Mouse (Mus musculus): ENCODE results near the gene Fxyd6.

The Fxyd6 gene

DNA sequence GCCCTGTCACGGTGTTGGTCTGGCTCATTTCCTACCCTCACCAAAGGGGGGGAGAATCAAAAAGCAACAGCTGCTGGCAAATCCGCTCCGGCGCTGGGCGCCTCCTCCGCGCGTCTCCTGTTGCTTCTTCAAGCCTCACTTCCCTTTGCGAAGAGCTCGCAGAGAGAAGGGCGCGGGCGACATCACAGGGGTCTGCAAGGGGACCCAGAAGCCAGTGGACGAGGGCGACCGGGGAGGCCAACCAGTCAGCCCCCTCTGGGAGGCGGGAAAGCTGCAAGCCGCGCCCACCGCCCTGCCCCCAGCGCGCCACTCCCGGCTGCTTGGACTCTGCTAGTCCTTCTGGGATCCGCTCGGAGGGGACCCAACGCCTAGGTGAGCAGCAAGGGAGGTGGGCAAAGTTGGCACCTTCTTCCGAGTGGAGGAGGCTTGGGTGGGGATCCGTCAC is at the start of gene Fxyd6:
TSS of gene Fxyd6 (plus strand) at position 69 of the 445 bp plus-strand sequence.
- DNase-seq (ENCODE audit: low spot score in 2 of 2), result peak; percentile 48 to 66

DNA sequence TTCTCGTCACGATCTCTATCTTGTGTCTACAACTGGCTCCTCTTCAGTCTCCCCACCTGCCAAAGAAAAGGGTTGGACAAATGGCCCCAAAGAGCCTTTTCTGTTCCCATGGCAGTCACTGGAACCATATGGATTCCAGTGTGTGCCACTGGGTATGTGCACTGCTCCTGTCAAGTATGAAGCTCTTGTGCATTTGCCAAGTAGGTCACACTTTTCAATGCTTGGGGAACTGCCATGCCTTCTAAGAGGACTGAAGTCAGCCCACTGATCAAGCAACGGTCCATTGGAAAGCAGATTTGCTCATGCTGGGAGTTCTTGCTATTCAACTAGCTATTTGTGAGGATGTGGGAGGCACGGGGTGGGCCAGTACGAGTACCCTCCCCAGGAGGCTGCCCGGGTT is 48.5 kb upstream of the Fxyd6 start:
- DNase-seq (ENCODE audit: low spot score in 2 of 2), result no peak

DNA sequence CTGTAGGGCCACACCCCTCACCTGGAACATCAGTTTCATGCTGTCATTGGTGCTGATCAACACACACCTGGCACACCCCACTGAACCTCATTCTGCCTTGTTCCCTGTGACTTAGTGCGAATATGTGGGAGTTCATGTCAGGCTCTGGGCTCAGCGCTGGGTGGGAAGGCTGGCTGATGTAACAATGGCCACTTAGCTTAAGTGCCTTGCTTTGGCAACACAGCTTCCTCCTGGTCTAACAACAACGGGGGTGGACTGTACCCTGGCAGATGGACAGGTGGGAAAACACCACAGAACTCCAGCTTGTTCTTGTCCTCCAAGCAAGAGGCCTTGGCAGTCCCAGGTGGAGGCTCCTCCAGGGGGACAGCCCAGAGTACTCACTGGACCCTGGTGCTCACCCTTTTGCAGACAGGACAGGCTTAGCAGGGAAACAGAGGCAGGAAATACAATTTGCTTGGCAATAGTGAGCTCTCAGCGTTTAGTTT is 48.0 kb upstream of the Fxyd6 start:
- no peak for DNase-seq (ENCODE audit: low spot score in 2 of 2)

DNA sequence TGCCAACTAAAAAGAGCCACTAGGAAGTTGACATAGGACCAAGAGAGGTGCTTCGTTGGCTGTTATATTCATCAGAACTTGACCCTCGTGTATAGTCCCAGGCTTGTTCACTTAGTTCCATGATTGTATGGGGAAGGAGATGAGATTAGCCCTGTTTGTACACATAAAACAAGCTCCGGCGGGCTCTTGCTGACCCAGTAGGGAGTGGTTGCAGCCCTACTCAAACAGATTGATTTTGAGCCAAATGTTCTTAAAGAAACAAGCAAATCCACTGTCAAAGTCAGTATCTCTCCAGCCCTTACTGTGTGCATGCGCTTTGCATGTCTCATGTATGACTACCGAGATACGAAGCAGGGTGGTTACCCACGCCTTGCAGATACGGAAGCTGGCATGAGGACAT is 43.6 kb upstream of the Fxyd6 start:
- DNase-seq (ENCODE audit: low spot score in 2 of 2), result no peak

DNA sequence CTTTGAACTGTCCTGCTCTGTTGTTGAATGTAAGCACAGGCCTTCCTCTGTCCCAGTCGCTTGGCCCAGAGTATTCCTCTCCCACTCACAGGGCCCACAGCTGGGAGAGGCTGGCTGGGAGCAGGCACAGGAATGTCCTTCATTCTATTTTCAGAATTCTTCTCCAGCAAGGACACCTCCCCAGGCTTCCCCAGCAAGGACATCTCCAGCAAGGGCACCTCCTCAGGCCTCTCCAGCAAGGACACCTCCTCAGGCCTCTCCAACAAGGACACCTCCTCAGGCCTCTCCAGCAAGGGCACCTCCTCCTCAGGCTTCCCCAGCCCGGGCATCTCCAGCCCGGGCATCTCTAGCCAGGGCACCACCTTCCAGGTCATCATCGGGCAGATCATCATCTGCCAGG is 41.7 kb upstream of the Fxyd6 start:
- no peak for DNase-seq (ENCODE audit: low spot score in 2 of 2)

DNA sequence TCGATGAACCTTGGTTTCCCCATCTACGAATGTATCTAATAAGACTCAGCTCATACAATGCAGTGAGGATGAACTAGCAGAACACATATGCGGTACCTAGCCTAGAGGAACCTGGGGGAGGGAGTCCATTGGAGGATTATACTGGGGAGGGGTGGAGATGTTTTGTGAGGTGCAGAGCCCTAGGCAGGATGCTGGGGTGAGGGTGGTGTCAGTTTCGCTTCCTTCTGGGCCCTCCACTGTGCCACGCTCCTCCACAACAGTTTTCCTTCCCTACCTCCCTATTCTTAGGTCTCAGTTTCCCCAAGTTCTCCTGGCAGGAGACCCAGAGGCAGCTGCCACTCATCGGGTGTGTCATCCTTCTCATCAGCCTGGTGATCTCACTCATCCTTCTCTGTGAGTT is 40.4 kb upstream of the Fxyd6 start:
- DNase-seq (ENCODE audit: low spot score in 2 of 2), result no peak

DNA sequence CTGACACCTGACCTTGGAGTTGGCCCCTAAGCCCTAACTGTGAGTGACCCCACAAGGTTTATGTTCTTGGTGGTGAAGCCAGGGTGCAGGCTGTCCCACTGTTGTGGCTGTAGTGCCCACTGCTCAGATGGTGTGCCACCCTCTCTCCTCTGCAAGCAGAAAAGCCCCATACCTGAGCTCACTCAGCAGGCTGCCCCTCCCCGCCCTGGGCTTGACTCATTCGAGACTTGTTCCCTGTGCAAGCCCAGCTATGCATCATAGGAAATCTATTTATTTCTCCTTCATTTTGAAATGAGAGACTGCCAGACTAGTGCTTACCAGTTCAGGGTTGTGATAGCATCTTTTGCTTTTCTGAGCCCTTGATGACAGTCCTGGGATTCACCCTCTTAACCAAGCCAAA is 32.6 kb upstream of the Fxyd6 start:
- DNase-seq (ENCODE audit: low spot score in 2 of 2), result peak in 1 of 2 experiments; percentile 13

DNA sequence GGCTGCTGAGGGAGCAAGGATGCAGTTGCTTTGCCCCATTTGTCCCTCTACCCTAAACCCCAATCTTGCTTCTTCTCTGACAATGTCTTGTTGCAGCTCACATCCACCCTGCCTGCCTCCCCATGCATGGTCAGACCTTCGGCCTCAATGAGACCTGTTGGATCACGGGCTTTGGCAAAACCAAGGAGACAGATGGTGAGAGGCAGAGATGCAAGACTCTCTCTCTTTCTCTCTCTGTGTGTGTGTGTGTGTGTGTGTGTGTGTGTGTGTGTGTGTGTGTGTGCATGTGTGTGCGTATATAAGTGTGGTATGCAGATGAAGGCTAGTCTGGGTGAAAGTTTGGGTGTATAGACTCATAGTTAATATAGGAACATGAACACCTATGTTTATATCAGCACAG is 26.9 kb upstream of the Fxyd6 start:
- DNase-seq (ENCODE audit: low spot score in 2 of 2), result no peak

DNA sequence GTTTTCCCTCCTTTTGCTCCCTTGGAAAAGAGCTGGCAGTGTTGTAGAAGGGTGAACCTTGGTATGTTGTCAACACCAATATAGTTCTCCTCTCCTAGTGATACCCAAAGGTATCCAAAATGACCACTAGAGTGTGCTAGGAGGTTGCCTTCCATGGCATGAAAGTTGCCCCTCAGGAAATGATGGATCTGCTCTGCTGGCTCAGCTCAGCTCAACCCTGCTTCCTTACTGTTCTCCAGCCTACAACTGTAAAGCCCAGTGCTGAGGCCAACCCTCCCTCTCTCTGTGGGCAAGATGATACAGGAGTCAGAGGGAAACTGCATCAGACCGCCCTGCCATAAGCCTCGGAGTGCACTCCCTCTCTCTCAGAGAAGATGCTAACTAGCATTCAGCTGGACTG is 24.5 kb upstream of the Fxyd6 start:
- peak in 1 of 2 experiments; percentile 19 for DNase-seq (ENCODE audit: low spot score in 2 of 2)

DNA sequence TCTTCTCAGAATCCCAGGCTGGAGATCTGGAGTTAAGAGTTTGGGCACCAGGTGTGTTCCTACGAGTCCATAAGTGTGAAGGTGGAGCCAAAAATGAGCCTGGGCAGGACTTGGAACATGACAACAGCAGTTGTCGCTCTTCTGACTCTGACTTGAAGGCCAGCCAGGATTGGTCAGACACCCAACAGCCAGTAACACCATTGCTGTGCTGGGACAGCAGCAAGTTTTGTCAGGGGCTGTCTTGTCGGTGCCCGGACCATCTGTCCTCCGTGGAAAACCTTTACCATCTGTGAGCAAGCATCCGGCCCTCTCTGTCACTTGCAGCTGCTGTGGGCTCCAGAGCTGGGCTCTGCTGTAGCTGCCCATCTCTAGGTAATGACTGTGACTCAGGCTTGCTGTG is 23.7 kb upstream of the Fxyd6 start:
- no peak for DNase-seq (ENCODE audit: low spot score in 2 of 2)

DNA sequence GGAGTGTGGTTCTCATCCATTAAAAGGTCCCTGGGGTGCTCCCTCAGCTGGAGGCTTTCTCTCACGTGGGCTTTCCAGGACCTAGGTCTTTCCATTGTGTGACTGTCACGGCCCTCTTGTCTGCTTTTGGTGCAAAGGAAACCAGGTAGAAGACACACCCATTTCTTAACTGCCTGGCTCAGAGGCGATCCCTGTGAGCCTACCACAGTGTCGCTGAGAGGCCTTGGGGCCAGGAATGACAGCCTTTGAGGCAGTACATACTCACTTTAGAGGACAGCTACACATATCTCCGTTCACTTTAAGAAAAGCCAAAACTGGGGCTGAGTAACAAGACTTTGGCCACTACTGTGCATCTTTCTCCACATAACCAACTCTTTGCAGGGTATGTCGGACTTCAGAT is 21.4 kb upstream of the Fxyd6 start:
- DNase-seq (ENCODE audit: low spot score in 2 of 2), result no peak

DNA sequence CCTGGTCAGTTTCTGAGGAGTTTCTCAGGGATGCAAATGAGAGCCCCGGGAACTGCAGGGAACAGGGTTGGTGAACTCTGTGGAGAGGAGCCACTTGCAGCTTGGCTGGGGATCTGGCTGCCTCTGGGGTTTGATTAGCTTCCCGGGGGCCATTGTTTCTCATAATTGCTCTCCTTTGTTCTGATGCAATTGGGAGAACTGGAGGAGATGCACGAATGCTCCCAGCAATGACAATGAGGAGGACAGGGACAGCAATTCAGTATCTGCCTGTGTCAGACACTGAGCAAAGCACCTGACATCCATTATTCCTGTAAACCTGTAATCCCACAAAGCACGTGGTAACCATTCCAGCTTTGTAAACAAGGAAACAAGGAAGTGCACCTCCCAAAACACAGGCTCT is 20.8 kb upstream of the Fxyd6 start:
- no peak for DNase-seq (ENCODE audit: low spot score in 2 of 2)

DNA sequence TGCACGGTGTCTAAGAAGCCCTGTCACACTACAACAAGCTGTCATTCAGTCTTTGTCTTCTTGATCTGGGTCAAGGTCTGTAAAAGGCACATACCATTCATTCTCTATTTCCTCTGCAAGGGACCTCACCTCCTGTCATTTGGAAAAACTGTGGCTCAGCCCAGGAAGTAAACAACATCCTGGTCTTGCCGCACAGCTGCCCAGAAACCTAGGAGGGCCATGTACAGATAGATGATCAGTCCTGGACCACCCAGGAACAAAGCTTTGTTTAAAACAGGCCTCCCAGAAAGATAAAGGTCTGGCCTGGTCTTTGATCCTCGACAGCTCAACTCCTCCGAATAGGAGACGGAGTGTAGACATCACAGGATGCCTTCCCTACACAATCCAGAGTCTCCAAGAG is 20.1 kb upstream of the Fxyd6 start:
- DNase-seq (ENCODE audit: low spot score in 2 of 2), result no peak

DNA sequence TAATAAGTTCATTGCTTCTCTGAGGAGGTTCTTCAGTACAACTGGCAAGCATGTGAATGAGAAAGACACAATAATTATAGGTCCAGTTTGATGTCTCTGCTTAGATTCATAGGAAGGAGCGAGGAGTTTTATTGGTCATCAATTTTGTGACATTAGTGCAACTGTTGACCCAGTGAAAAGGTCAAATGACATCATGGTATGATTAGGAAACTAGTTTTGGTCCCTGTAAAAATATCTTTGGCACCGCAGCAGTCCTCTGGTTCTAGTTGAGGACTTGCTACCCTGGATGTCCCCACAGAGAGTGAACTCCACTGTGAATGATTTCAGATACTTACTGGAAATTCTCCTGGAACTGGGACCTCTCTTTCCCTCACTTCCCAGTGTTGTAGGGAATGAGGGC is 14.8 kb upstream of the Fxyd6 start:
- no peak for DNase-seq (ENCODE audit: low spot score in 2 of 2)

DNA sequence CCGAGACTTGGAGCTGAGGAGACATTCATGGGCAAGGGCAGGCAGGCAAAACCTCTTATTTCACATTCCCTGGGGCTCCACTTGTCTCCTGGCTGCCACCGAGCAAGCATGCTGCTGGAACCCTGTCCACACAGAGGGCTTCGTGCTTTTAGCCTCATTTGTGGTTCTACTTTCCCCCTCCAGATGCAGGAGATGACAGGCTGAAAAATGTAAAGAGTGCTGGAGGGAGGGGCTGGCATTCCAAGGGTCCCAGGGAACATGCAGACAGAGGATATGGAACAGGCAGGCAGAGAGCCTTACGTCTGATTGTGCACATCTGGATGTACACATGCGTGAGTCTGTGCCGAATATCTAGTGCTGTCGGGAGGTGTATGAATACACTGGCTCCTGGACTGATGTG is 11.6 kb upstream of the Fxyd6 start:
- no peak for DNase-seq (ENCODE audit: low spot score in 2 of 2)

DNA sequence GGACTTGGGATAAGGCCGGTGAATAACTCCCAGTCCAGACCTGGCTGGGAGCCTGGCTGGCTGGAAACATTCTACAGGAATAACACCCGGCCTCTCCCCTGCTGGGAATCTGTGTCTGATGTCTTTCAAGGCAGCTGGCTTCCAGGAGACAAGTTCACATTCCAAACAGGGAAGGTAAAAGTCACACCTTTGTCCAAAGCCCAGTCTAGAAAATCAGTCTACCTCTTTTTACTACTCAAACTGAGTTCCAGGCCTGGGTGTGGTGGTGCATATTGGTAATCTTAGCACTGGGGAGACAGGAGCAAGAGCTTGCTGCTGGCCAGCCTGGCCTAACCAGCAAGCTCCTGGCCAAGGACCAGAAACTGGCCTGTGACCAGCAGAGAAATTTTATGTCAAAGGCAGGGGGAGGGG is 7.9 kb upstream of the Fxyd6 start:
- no peak for DNase-seq (ENCODE audit: low spot score in 2 of 2)

DNA sequence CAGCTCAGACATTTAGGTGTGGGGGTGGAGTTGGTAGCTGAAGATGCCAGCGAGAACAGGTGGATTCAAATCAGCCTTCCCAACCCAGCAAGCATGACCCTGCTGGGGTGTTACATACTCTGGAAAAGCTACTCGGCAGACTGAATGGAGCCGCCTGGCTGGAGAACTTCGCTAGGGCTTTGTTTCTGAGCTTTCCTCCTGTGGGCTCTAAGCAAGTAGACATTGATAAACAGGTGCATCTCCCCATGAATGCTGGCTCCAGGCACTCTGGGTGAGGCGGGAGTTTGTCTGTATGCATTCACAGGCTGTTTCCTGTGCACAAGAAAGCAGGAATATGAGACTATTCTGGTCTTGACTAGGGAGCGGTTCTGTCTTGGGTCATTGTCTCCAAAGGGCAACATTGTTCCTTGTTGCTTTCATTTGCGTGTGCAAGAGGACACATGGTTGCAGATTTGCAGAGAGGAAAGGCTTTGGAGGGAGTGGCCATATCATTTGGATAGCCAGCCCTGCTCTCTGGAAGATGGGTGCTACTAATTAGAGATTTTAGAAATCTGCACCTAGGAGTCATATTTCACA is 6.3 kb upstream of the Fxyd6 start:
- no peak for DNase-seq (ENCODE audit: low spot score in 2 of 2)

DNA sequence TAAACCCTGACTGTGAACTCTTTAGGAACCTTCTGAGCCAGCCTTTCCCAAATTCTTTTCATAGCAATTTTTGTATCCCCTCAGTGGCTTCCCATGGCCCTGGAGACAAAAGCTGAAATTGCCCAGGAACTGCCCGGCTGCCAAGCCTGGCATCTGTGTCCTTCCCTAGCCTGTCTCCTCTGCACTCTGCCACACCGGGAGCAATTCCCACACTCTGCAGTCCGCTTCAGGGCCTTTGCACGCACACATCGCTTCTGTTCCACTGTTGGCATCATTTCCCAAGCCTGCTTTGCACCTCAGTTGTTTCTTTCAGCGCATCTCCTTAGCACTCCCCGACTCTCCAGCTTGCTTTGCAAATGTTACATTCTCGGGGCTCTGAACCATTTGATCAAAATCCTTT is 2.3 kb upstream of the Fxyd6 start:
- no peak for DNase-seq (ENCODE audit: low spot score in 2 of 2)

DNA sequence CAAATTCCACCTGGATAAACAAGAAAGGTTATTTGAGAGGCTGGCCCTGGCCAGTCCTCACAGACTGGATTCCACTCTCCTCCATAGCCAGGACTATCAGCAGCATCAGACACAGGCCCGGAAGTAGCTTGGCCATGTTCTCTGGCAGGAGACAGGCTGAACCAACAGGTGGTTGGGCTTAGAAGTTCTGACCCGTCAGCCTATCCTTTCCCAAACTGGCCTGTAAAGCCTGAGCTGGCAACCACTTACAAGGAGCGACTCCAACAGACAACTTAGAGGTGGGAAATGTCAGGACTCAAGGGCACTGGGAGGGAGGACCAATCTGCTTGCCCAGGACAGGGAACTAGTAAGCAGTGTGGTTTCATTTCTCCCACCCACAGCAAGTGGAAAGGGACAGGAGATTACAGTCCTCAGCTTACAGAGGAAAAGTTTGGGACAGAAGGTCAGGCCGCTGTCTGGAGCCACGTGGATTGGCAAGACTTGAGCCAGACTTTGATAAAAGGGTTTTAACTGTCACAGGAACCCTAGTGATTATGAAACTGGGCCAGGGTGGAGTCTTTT is 1.6 kb upstream of the Fxyd6 start:
- DNase-seq (ENCODE audit: low spot score in 2 of 2), result no peak

DNA sequence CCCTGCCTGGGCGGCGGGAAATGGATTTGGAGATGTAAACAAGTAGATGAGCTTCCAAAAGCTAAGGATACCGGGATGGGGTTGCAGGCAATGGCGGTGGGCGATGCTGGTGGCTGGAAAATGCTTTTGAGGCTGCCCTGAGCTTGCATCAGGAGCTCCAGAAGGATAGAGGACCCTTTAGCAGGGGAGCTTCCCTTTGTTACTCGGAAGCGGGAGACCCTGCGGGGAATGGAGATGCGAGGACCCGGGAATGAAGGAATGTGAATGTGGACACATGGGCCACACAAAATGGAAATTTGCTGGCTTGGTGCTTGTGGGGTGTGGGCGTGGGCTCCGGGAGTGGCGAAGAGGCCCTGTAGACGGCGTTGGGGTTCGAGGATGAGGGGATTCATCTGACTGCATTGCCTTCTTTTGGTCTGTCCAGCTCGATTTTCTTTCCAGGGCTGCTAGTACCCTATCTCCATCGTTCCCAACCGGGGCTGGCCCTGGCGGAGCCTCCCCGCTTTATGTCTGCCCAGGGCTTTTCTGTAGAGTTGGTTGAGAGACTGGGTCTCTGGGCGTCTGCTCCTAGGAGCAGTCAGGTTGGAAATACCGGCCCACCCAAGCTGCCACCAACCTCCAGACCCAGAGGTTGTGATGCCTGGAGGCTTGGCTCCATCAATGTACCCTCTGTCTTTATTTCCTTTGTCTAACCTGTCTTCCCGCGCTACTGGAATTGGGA is 791 bp downstream of the Fxyd6 start:
- DNase-seq (ENCODE audit: low spot score in 2 of 2), result no peak

DNA sequence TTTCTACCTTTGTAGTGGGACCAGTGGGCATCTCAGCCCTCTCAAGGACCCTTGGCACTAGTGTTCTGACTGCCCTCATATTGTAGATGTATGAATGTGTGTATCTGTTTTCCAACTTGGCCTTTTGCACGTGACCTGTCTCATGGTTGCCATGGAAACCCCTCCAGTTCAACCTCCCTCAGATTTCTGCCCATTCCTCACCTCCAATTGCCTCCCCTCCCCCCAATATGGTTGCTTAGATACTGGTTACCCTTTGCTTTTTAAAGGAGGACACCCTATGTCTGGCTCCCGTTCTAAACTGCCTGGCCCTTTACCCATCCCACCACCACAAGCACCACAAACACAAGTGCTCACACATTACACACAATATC is 1.3 kb downstream of the Fxyd6 start:
- DNase-seq (ENCODE audit: low spot score in 2 of 2), result no peak

DNA sequence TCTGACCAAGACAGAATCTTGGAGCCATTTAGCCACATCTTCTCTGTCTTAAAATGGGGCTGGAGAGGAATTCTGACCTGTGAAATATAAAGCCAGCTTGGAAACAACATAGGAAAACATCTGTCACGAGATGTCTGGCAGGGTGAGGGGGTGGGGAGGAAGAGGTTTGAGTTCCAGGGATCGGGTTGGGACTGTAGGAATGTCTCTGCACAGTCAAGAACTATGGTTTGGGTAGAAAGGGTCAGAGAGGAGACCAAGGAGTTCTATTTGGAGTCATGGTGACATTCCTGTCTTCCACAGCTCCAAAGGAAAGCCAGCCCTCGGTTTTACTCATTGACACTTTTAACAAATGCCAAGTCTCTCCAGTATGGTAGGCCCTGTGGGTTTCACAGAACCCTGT is 3.9 kb downstream of the Fxyd6 start:
- no peak for DNase-seq (ENCODE audit: low spot score in 2 of 2)

DNA sequence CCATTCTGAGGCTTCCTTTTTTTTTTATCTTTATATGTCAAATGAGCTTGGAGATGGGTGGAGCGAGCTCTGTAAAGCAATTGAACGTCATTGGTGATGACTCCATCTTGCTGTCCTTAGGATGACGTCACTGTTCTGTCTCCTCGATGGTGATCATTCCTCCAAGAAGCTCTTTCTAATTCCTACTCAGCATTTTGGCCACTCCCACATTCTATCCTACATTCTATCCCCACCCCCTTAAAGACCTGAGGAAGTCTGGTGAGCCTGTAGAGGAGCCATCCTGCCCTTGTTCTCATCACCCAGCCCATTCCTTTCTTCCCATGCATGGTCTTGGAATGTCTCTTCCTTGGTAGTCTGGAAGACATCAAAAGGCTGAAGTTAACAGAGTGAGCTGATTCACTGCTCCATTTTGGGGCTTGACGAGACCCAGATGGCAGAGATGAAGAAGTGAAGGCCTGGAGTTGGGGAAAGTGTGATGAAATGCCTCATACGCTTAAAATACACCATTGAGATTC is 5.1 kb downstream of the Fxyd6 start:
- DNase-seq (ENCODE audit: low spot score in 2 of 2), result no peak

Measured in right cerebral cortex, adult 2 months (tissue).